In genomic region chr4:41275927-41276326, GRCm38 (mm10) we compare ENCODE assay signal across 8 mouse cellular contexts. TPM values are rescaled to one million over a fixed set of nuclear protein-coding genes. Genes with fewer than 3 reads are reported as not detected.
DNase-seq lines count a peak whose midpoint lies in the region; ATAC-seq and TF ChIP-seq lines count a peak whose summit lies in the region.

No protein-coding gene starts in this region.

- in situ Hi-C loops in CH12.LX (cut with MboI; ENCODE audit: low pct_ligation_motif_present, low pct_unique_long_range_greater_than_20kb, low sequenced_read_pairs), result no loop called here

- H3K27me3 ChIP-seq in heart, adult 2 months (ENCODE audit: control insufficient read depth, insufficient read depth, low read length), result no peaks in the 10 kb centered on the region
- no peaks in the 10 kb centered on the region for H3K27me3 ChIP-seq in CH12.LX (replicated peaks)
- H3K27me3 ChIP-seq in forebrain, embryonic 14.5 days (replicated peaks; ENCODE audit: control insufficient read depth, insufficient read depth, low read length), result no peaks in the 10 kb centered on the region
- no peaks in the 10 kb centered on the region for H3K27me3 ChIP-seq in liver, embryonic 14.5 days (ENCODE audit: control insufficient read depth, insufficient read depth, low read length)

- peaks cover under 1% of the 10 kb centered on the region; the same call in 1 of the 2 replicates for H3K79me2 ChIP-seq in heart, adult 2 months (replicated peaks; ENCODE audit: control insufficient read depth, insufficient read depth, low read length)
- H3K79me2 ChIP-seq in CH12.LX (replicated peaks; ENCODE audit: control insufficient read depth, extremely low read depth, insufficient read depth, poor library complexity, severe bottlenecking), result peaks cover 37% of the 10 kb centered on the region

- no peak for DNase-seq in heart, adult 2 months
- no peak for DNase-seq in heart, postnatal 14 days
- DNase-seq in CH12.LX (ENCODE audit: extremely low read depth), result no peak
- DNase-seq in forebrain, embryonic 14.5 days (ENCODE audit: low spot score), result no peak
- DNase-seq in liver, embryonic 14.5 days (ENCODE audit: low read depth in 3 of 3, low spot score in 3 of 3), result peak in 1 of 3 experiments; percentile 13
- DNase-seq in frontal cortex, postnatal 10 days (ENCODE audit: low spot score in 2 of 2), result no peak
- DNase-seq in left cerebral cortex, postnatal 25 days (ENCODE audit: low spot score in 2 of 2), result no peak
- DNase-seq in cerebellum, postnatal 25 days, result no peak

- no peak for TF ChIP-seq POLR2A in heart, adult 2 months (IDR thresholded peaks at IDR 0.05; ENCODE audit: insufficient read depth, low read depth, low read length)
- TF ChIP-seq POLR2A in CH12.LX (IDR thresholded peaks at IDR 0.05; ENCODE audit: low read depth, low read length), result no peak

- ATAC-seq in forebrain, embryonic 14.5 days, result no peak
- no peak for ATAC-seq in liver, embryonic 14.5 days (ENCODE audit: insufficient read depth)

- no peaks in the 10 kb centered on the region for H3K36me3 ChIP-seq in heart, adult 2 months (ENCODE audit: control insufficient read depth, insufficient read depth, low read length)
- peaks cover 2 to 12% of the 10 kb centered on the region in 2 experiments for H3K36me3 ChIP-seq in CH12.LX (replicated peaks in 1 of 2; ENCODE audit: control insufficient read depth in 1 of 2, insufficient read depth in 1 of 2, low read length in 1 of 2)
- H3K36me3 ChIP-seq in forebrain, embryonic 14.5 days (ENCODE audit: control insufficient read depth, insufficient read depth, low read length), result no peaks in the 10 kb centered on the region; the same call in 1 of the 2 replicates
- peaks cover 4% of the 10 kb centered on the region; the same call in 1 of the 2 replicates for H3K36me3 ChIP-seq in liver, embryonic 14.5 days (replicated peaks; ENCODE audit: control insufficient read depth, insufficient read depth, low read depth)

- dilution Hi-C loops in CH12.LX (cut with MboI; ENCODE audit: extremely low pct_ligation_motif_present, extremely low pct_unique_long_range_greater_than_20kb, low sequenced_read_pairs), result no loop called here

- peak overlapping the region; percentile 94; the same call in 1 of the 2 replicates for H3K27ac ChIP-seq in heart, adult 2 months
- H3K27ac ChIP-seq in CH12.LX (ENCODE audit: insufficient read depth, low read depth), result no peak overlapping the region
- peak overlapping the region; percentile 89 for H3K27ac ChIP-seq in forebrain, embryonic 14.5 days (ENCODE audit: low read depth, low read length)
- peak overlapping the region; percentile 81 for H3K27ac ChIP-seq in liver, embryonic 14.5 days

- no peak for TF ChIP-seq CTCF in heart, adult 2 months (IDR thresholded peaks at IDR 0.05)
- TF ChIP-seq CTCF in CH12.LX (conservative IDR thresholded peaks at IDR 0.05 in 1 of 2, IDR thresholded peaks at IDR 0.05 in 1 of 2; ENCODE audit: low read depth in 2 of 2, low read length in 2 of 2), result no peak
- no peak for TF ChIP-seq CTCF in liver, embryonic 14.5 days (IDR thresholded peaks at IDR 0.05; ENCODE audit: low read depth)

- no peak for TF ChIP-seq RAD21 in CH12.LX (IDR thresholded peaks at IDR 0.05; ENCODE audit: low read depth, low read length)

- no peak for TF ChIP-seq EP300 in heart, adult 2 months (IDR thresholded peaks at IDR 0.05; ENCODE audit: insufficient read depth, low read depth, low read length)
- TF ChIP-seq EP300 in CH12.LX (IDR thresholded peaks at IDR 0.05; ENCODE audit: low read length), result no peak
- TF ChIP-seq EP300 in liver, embryonic 14.5 days (IDR thresholded peaks at IDR 0.05; ENCODE audit: low read depth), result no peak

- peaks cover 4% of the 10 kb centered on the region for H3K4me1 ChIP-seq in heart, adult 2 months (ENCODE audit: control insufficient read depth, insufficient read depth, low read length)
- peaks cover 0 to 30% of the 10 kb centered on the region in 2 experiments; a peak in 2 of 4 replicates for H3K4me1 ChIP-seq in CH12.LX (ENCODE audit: control insufficient read depth in 1 of 2, insufficient read depth in 2 of 2)
- peaks cover 22% of the 10 kb centered on the region for H3K4me1 ChIP-seq in forebrain, embryonic 14.5 days (ENCODE audit: control insufficient read depth, insufficient read depth, low read length)
- H3K4me1 ChIP-seq in liver, embryonic 14.5 days (replicated peaks; ENCODE audit: control insufficient read depth in 2 of 2, insufficient read depth in 2 of 2, low read length in 1 of 2), result peaks cover 25% of the 10 kb centered on the region in 2 experiments

- WGBS in heart, adult 2 months, result 73% methylated on average over 5 of the region's 5 CpGs
- 80% methylated on average over 5 of the region's 5 CpGs for WGBS in forebrain, embryonic 14.5 days
- 73% methylated on average over 5 of the region's 5 CpGs for WGBS in liver, embryonic 14.5 days (ENCODE audit: insufficient replicate concordance)

- H3K9ac ChIP-seq in heart, adult 2 months (ENCODE audit: low read depth, low read length), result no peak overlapping the region
- H3K9ac ChIP-seq in CH12.LX (ENCODE audit: insufficient read depth, low read depth), result peak overlapping the region; percentile 46
- H3K9ac ChIP-seq in forebrain, embryonic 14.5 days (ENCODE audit: low read length), result peak overlapping the region; percentile 93
- peak overlapping the region; percentile 98 for H3K9ac ChIP-seq in liver, embryonic 14.5 days (replicated peaks)

- peak overlapping the region; percentile 79; the same call in 1 of the 2 replicates for H3K4me2 ChIP-seq in CH12.LX (ENCODE audit: insufficient read depth, low read depth, poor library complexity, severe bottlenecking)
- peak overlapping the region; percentile 81 for H3K4me2 ChIP-seq in forebrain, embryonic 14.5 days (ENCODE audit: low read length)
- peak overlapping the region; percentile 85 for H3K4me2 ChIP-seq in liver, embryonic 14.5 days (ENCODE audit: low read depth)

- intact Hi-C loops in heart, adult 2 months (cut with DNase I), result loop anchor here (2.0 to 5.0 kb wide), 4 partner anchors 39 to 304 kb away; partner anchors contain the start of genes Dcaf12 and Nfx1
- intact Hi-C loops in heart, postnatal 14 days (cut with DNase I), result loop anchor here (5.0 kb wide), 1 partner anchor 149 kb away; no protein-coding TSS in a partner anchor
- intact Hi-C loops in left cerebral cortex, postnatal 25 days (cut with DNase I), result loop anchor here (2.0 kb wide), 1 partner anchor 73 kb away; the partner anchor contains the start of gene Ubap1

- H3K4me3 ChIP-seq in heart, adult 2 months, result peak overlapping the region; percentile 69
- H3K4me3 ChIP-seq in CH12.LX (replicated peaks in 1 of 3; ENCODE audit: low read depth in 2 of 3, low read length in 2 of 3, poor library complexity in 1 of 3), result peak overlapping the region in 1 of 3 experiments; percentile 91
- peak overlapping the region; percentile 81 for H3K4me3 ChIP-seq in forebrain, embryonic 14.5 days (ENCODE audit: low read depth, low read length)
- peak overlapping the region in 1 of 2 experiments; percentile 88; a peak in 2 of 4 replicates for H3K4me3 ChIP-seq in liver, embryonic 14.5 days (ENCODE audit: insufficient read depth in 1 of 2, low read depth in 2 of 2, low read length in 2 of 2)

- H3K9me3 ChIP-seq in CH12.LX (replicated peaks; ENCODE audit: low read length), result no peaks in the 10 kb centered on the region
- H3K9me3 ChIP-seq in forebrain, embryonic 14.5 days (replicated peaks; ENCODE audit: control insufficient read depth, low read length), result no peaks in the 10 kb centered on the region
- no peaks in the 10 kb centered on the region for H3K9me3 ChIP-seq in liver, embryonic 14.5 days (ENCODE audit: control insufficient read depth, low read length)

TF ChIP-seq in CH12.LX, 34 proteins besides CTCF, POLR2A, EP300 and RAD21:
- TF ChIP-seq TBP (conservative IDR thresholded peaks at IDR 0.05; ENCODE audit: low read depth, low read length) (no peak), CHD1 (IDR thresholded peaks at IDR 0.05; ENCODE audit: low read depth, low read length) (0 out of 2 replicates have a peak, but pooled peaks have one; percentile 50)

RNA-seq across cellular contexts. Expression of gene Ubap2, which starts 1.0 kb away (rescaled TPM):
- 10 to 100 TPM; 50.3 to 57.4 TPM for total RNA-seq in heart, adult 2 months (2021)
- polyA plus RNA-seq in heart, adult 2 months (2012; rRNA removed), result 34.0 and 44.5 TPM in 2 replicates
- total RNA-seq in heart, postnatal 14 days (2021), result 10 to 100 TPM; 65.3 to 66.0 TPM
- 17.2 and 17.4 TPM in 2 replicates for total RNA-seq in CH12.LX (2012; rRNA removed)
- total RNA-seq in CH12.LX (2014; rRNA removed), result 5.4 and 5.7 TPM in 2 replicates
- polyA plus RNA-seq in CH12.LX (2012; ENCODE audit: insufficient read length, low read depth), result 115 and 135 TPM in 2 replicates
- polyA plus RNA-seq in forebrain, embryonic 14.5 days (2014; fragmentation: Nextera tagmentation; extraction: Ambion mirVana), result 41.7 and 51.2 TPM in 2 replicates
- polyA plus RNA-seq in liver, embryonic 14.5 days (2012; rRNA removed), result 17.7 and 18.9 TPM in 2 replicates
- 17.2 and 24.8 TPM in 2 replicates for polyA plus RNA-seq in liver, embryonic 14.5 days (2014; fragmentation: Nextera tagmentation; extraction: Ambion mirVana)
- total RNA-seq in left cerebral cortex, postnatal 25 days (2021), result 10 to 100 TPM; 36.6 to 46.2 TPM

RNA-seq across cellular contexts. Expression of gene Dcaf12, which starts 38.8 kb away (rescaled TPM):
- 10 to 100 TPM; 31.5 to 57.9 TPM for total RNA-seq in heart, adult 2 months (2021)
- 26.5 and 32.4 TPM in 2 replicates for polyA plus RNA-seq in heart, adult 2 months (2012; rRNA removed)
- total RNA-seq in heart, postnatal 14 days (2021), result 10 to 100 TPM; 52.9 to 57.9 TPM
- 24.3 and 31.3 TPM in 2 replicates for total RNA-seq in CH12.LX (2012; rRNA removed)
- total RNA-seq in CH12.LX (2014; rRNA removed), result 30.8 and 33.7 TPM in 2 replicates
- polyA plus RNA-seq in CH12.LX (2012; ENCODE audit: insufficient read length, low read depth), result 36.7 and 42.0 TPM in 2 replicates
- polyA plus RNA-seq in forebrain, embryonic 14.5 days (2014; fragmentation: Nextera tagmentation; extraction: Ambion mirVana), result 53.4 and 64.7 TPM in 2 replicates
- polyA plus RNA-seq in liver, embryonic 14.5 days (2012; rRNA removed), result 26.2 and 30.8 TPM in 2 replicates
- polyA plus RNA-seq in liver, embryonic 14.5 days (2014; fragmentation: Nextera tagmentation; extraction: Ambion mirVana), result 47.3 and 52.4 TPM in 2 replicates
- total RNA-seq in left cerebral cortex, postnatal 25 days (2021), result 10 to 100 TPM; 46.1 to 48.0 TPM
